Mouse (Mus musculus): ENCODE data around the gene Efnb2. TPM values are rescaled to one million over a fixed set of nuclear protein-coding genes. Genes with fewer than 3 reads are reported as not detected.
A peak's percentile ranks its signal among the peaks of the same experiment; 100 is the strongest.

The Efnb2 gene
- polyA plus RNA-seq, 1 experiment from 2014 or later: 24.4 TPM

DNA sequence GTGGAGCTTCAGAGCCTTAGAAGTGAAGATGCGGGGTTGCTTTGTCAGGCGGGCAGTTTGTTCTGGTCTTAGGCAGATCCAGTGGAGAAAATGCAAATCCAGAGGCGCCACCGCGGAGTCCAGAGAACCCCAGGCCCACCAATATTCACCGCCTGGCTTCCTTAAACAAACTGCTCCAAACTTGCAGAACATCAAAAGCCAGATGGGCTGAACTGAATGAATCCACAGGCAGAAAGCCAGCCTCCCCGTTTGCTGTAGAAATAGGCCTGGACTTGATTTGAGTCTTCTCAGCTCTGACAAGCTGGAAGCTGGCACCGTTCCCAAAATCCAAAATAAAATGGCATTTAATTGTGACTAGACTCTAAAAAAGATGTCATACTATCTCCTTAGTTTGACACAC lies 11.1 kb downstream of the Efnb2 start:
- no peak overlapping the region for H3K27ac ChIP-seq
- H3K4me1 ChIP-seq: peaks cover 47% of the 10 kb centered on the region
- H3K4me3 ChIP-seq: no peak overlapping the region
- 68% methylated on average over 8 of the region's 8 CpGs for WGBS
- DNase-seq (ENCODE audit: low spot score): no peak
- no peaks in the 10 kb centered on the region for H3K27me3 ChIP-seq (ENCODE audit: insufficient read depth, poor library complexity, severe bottlenecking)
- no peaks in the 10 kb centered on the region for H3K9me3 ChIP-seq
- H3K36me3 ChIP-seq: peaks cover 9% of the 10 kb centered on the region; the same call in 1 of the 2 replicates

DNA sequence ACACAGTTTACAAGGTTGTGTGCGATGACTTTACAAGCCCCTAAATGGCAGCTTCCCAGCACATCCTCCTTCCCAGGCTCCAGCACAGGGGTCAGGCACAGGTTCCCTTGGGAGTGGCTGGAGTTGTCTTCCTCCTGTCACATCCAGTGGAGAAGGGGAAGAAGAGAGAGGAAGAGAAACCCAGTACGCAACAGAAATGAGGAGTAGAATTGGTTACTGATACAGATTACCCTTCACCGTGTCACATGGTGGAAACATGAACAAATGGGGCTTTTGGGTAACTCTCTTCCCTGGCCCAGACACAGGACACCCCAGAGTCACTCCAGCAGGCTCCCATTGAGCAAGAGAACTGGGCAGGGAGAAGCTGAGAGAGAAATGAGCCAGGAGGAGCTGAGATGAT lies 11.5 kb downstream of the Efnb2 start:
- WGBS: 76% methylated on average over 3 of the region's 3 CpGs
- Histone ChIP-seq H3K27me3 (ENCODE audit: insufficient read depth, poor library complexity, severe bottlenecking) (no peaks in the 10 kb centered on the region), H3K4me3 (no peak overlapping the region), H3K9me3 (no peaks in the 10 kb centered on the region), H3K27ac (no peak overlapping the region), H3K36me3 (peaks cover 9% of the 10 kb centered on the region; the same call in 1 of the 2 replicates), H3K4me1 (peaks cover 43% of the 10 kb centered on the region)
- DNase-seq (ENCODE audit: low spot score): no peak

GRCm38 (mm10) chr8:8648686-8649085 lies 12.4 kb downstream of the Efnb2 start:
- WGBS: 81% methylated on average over 7 of the region's 7 CpGs
- no peak for DNase-seq (ENCODE audit: low spot score)
- Histone ChIP-seq H3K27me3 (ENCODE audit: insufficient read depth, poor library complexity, severe bottlenecking) (no peaks in the 10 kb centered on the region), H3K36me3 (peaks cover 9% of the 10 kb centered on the region; the same call in 1 of the 2 replicates), H3K9me3 (no peaks in the 10 kb centered on the region), H3K4me3 (no peak overlapping the region), H3K27ac (peak overlapping the region; percentile 16; the same call in 1 of the 2 replicates), H3K4me1 (peaks cover 35% of the 10 kb centered on the region)

DNA sequence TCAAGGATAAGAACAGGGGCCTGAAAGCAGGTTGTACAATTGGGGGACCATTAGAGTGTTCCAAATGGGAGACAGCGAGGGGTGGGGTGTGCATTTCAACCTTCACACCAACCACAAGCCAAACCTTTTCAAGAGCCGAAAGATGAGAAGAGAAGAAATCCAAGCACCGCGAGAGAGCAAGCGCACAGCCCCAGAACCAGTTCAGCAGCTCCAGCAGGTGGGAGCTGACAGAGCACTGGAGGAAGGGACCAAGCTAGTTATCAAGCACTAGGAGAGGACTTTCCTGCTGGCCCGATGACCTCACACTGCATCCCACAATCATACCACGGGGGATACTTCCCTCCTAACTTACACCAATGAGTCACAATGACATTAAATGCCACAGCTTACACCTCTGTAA lies 13.2 kb downstream of the Efnb2 start:
- no peak overlapping the region for H3K27ac ChIP-seq
- 73% methylated on average over 7 of the region's 7 CpGs for WGBS
- no peaks in the 10 kb centered on the region for H3K27me3 ChIP-seq (ENCODE audit: insufficient read depth, poor library complexity, severe bottlenecking)
- H3K4me3 ChIP-seq: no peak overlapping the region
- no peak for DNase-seq (ENCODE audit: low spot score)
- peaks cover 31% of the 10 kb centered on the region for H3K4me1 ChIP-seq
- peaks cover 9% of the 10 kb centered on the region; the same call in 1 of the 2 replicates for H3K36me3 ChIP-seq
- H3K9me3 ChIP-seq: no peaks in the 10 kb centered on the region

GRCm38 (mm10) chr8:8647319-8647718 lies 13.7 kb downstream of the Efnb2 start:
- Histone ChIP-seq H3K4me1 (peaks cover 28% of the 10 kb centered on the region), H3K9me3 (no peaks in the 10 kb centered on the region), H3K27me3 (ENCODE audit: insufficient read depth, poor library complexity, severe bottlenecking) (no peaks in the 10 kb centered on the region), H3K4me3 (no peak overlapping the region), H3K27ac (no peak overlapping the region), H3K36me3 (peaks cover 9% of the 10 kb centered on the region; the same call in 1 of the 2 replicates)
- DNase-seq (ENCODE audit: low spot score): no peak
- 76% methylated on average over 3 of the region's 3 CpGs for WGBS

DNA sequence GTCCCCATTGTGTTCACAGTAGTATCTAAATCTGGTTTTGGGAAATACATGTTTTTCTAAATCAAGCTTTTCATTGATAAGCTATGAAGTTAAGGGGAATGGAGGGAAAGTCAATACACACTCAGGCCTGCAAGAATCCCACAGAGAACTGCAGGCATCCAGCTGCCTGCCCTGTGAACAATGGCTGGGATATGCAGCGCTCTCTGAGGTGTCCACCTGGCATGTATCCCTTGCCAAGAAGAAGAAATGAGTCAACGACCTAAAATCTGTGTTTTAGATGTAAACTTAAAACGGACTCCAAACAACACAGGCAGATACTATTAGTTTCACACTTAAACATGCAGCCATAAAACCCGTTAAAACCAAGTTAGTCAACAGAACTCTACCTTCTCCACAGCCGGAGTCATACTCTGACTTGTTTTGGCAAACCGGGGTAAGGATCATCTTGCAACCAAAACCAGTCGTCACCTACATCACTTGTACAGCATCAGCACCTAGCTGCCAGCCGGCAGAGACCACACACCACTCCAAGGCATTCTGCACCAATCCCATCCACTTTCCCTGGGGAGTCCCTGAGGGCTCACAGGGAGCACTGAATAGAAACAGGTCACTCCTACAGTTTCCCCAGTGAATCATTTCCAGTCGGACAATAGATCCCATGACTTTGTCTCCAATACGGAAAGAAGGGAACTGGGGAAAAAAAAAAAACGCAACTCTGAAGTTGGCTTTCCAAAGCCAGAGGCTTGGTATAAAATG lies 16.7 kb downstream of the Efnb2 start:
- H3K27me3 ChIP-seq (ENCODE audit: insufficient read depth, poor library complexity, severe bottlenecking): no peaks in the 10 kb centered on the region
- no peak overlapping the region for H3K4me3 ChIP-seq
- H3K27ac ChIP-seq: no peak overlapping the region
- WGBS: 80% methylated on average over 11 of the region's 11 CpGs
- H3K9me3 ChIP-seq: no peaks in the 10 kb centered on the region
- H3K36me3 ChIP-seq: peaks cover 9% of the 10 kb centered on the region; the same call in 1 of the 2 replicates
- no peak for DNase-seq (ENCODE audit: low spot score)
- peaks cover 11% of the 10 kb centered on the region for H3K4me1 ChIP-seq

DNA sequence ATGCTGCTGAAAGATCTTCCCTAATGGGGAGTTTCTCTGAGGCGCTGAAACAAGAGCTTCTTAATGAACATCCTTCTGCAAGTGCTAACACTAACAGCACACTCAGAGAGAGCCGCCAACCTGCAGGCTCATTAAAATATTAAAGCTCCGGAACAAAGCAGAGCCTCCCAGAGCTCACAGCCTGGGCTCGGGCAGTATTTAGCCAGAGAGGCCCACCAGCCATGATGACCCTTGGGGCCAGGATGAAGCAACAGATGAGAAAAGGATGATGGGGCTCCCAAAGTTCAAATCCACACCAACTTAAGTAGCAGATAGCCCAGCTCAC lies 20.8 kb downstream of the Efnb2 start:
- WGBS: 31% methylated on average over 4 of the region's 4 CpGs
- Histone ChIP-seq H3K4me3 (no peak overlapping the region), H3K27me3 (ENCODE audit: insufficient read depth, poor library complexity, severe bottlenecking) (no peaks in the 10 kb centered on the region), H3K27ac (no peak overlapping the region), H3K36me3 (peaks cover 23% of the 10 kb centered on the region), H3K4me1 (no peaks in the 10 kb centered on the region), H3K9me3 (no peaks in the 10 kb centered on the region)
- no peak for DNase-seq (ENCODE audit: low spot score)

DNA sequence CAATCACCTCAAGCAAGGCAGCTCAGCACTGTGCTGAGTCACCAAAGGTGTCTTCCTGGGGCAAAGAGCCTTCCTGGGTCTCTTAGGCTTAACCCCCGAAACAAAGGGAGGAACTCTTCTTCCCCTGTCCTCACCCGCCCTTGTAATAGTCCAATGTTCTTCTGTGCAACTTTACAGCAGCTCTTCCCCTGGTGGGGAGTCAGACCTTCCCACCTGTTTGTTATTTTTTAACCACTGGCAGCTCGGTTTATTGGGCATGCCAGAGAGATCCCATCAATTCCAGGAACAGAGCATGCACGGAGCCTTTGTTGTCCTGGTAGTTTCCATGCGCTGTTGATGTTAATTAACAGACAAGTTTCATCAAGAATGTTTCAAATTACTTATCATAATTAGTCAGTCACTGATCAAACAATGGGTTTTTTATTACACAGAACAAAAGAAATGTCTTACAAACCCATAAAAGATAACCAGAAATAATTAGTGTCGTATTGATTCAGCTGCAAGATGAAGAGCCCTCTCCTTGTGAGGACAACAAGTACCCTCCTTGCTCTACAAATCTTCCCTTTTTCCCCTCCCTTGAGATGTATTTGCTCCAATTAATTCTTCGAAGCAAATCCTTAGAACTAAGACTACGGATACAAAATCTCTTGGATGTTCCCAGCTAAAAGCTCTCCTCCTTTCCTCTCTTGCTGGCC lies 21.3 kb downstream of the Efnb2 start:
- WGBS: 61% methylated on average over 8 of the region's 8 CpGs
- H3K36me3 ChIP-seq: peaks cover 24% of the 10 kb centered on the region

GRCm38 (mm10) chr8:8631394-8631793 lies 29.6 kb downstream of the Efnb2 start:
- H3K9me3 ChIP-seq: no peaks in the 10 kb centered on the region
- WGBS: 75% methylated on average over 7 of the region's 7 CpGs
- H3K27me3 ChIP-seq (ENCODE audit: insufficient read depth, poor library complexity, severe bottlenecking): no peaks in the 10 kb centered on the region
- no peak overlapping the region for H3K4me3 ChIP-seq
- DNase-seq (ENCODE audit: low spot score): no peak
- H3K4me1 ChIP-seq: no peaks in the 10 kb centered on the region
- no peak overlapping the region for H3K27ac ChIP-seq
- peaks cover 42% of the 10 kb centered on the region for H3K36me3 ChIP-seq

More for the DNA sequence above, 21.3 kb downstream of the Efnb2 start:
- no peaks in the 10 kb centered on the region for H3K9me3 ChIP-seq
- no peaks in the 10 kb centered on the region for H3K27me3 ChIP-seq (ENCODE audit: insufficient read depth, poor library complexity, severe bottlenecking)
- no peak overlapping the region for H3K4me3 ChIP-seq
- no peaks in the 10 kb centered on the region for H3K4me1 ChIP-seq
- DNase-seq (ENCODE audit: low spot score): no peak
- H3K27ac ChIP-seq: no peak overlapping the region

GRCm38 (mm10) chr8:8624017-8624416 lies 37.0 kb downstream of the Efnb2 start:
- Histone ChIP-seq H3K36me3 (peaks cover 56% of the 10 kb centered on the region), H3K27ac (no peak overlapping the region), H3K27me3 (ENCODE audit: insufficient read depth, poor library complexity, severe bottlenecking) (no peaks in the 10 kb centered on the region), H3K4me3 (no peak overlapping the region), H3K4me1 (peaks cover 20% of the 10 kb centered on the region), H3K9me3 (no peaks in the 10 kb centered on the region)
- DNase-seq (ENCODE audit: low spot score): no peak
- WGBS: 44% methylated on average over 7 of the region's 7 CpGs

DNA sequence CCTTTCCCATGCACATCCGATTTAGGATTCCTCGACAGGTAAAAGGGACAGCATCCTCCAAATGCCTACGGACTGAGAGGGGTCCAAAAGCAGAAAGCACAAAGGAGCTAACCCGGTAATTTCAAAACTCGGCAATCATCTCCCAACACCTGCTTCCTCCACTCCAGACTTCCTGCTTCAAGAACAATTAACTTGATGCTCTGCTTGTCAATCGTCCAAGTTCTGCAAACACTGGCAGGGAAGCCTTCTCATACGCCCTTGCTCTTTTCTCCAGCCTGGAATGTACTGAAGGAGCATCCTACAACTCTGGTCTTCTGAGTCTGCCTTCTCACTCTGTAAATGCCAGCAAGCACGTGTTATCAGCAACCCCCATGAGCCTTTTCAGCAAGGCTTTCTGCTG lies 37.6 kb downstream of the Efnb2 start:
- Histone ChIP-seq H3K4me1 (peaks cover 20% of the 10 kb centered on the region), H3K27ac (no peak overlapping the region), H3K4me3 (no peak overlapping the region), H3K27me3 (ENCODE audit: insufficient read depth, poor library complexity, severe bottlenecking) (no peaks in the 10 kb centered on the region), H3K9me3 (no peaks in the 10 kb centered on the region), H3K36me3 (peaks cover 61% of the 10 kb centered on the region)
- WGBS: 53% methylated on average over 8 of the region's 8 CpGs
- no peak for DNase-seq (ENCODE audit: low spot score)

GRCm38 (mm10) chr8:8622476-8622875 lies 38.6 kb downstream of the Efnb2 start:
- H3K9me3 ChIP-seq: no peaks in the 10 kb centered on the region
- peaks cover 57% of the 10 kb centered on the region for H3K36me3 ChIP-seq
- no peak for DNase-seq (ENCODE audit: low spot score)
- peaks cover 20% of the 10 kb centered on the region for H3K4me1 ChIP-seq
- H3K27ac ChIP-seq: no peak overlapping the region
- H3K4me3 ChIP-seq: no peak overlapping the region
- WGBS: 92% methylated on average over 3 of the region's 3 CpGs
- H3K27me3 ChIP-seq (ENCODE audit: insufficient read depth, poor library complexity, severe bottlenecking): no peaks in the 10 kb centered on the region

DNA sequence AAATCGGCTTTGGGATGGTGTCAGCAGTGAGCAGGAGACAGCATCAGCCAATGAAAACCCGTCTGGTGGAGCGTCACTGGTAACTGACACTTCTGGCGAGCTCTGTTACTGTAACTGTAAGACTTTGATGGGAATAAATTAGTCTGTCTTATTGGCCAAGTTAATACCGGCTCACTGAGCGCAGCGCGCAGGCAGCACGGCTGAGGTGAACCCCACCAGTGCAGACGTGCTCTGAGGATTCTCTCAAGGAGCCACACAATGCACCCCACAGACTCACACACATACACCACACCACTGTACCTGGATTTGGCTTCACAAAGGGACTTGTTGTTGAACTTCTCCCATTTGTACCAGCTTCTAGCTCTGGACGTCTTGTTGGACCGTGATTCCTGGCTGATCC lies 39.0 kb downstream of the Efnb2 start:
- Histone ChIP-seq H3K36me3 (peaks cover 58% of the 10 kb centered on the region), H3K4me1 (peaks cover 20% of the 10 kb centered on the region)

More for the DNA sequence above, 39.0 kb downstream of the Efnb2 start:
- DNase-seq (ENCODE audit: low spot score): no peak
- Histone ChIP-seq H3K9me3 (no peaks in the 10 kb centered on the region), H3K27me3 (ENCODE audit: insufficient read depth, poor library complexity, severe bottlenecking) (no peaks in the 10 kb centered on the region), H3K4me3 (no peak overlapping the region), H3K27ac (no peak overlapping the region)
- whole genome bisulfite sequencing: 93% methylated on average over 12 of the region's 12 CpGs
